Mouse (Mus musculus): ENCODE data around the gene Cftr.

Gene Cftr

GRCm38 (mm10) chr6:18322950-18323349 lies 152.5 kb downstream of the Cftr start:
- no peak for DNase-seq

- no peak for DNase-seq
Measured at GRCm38 (mm10) chr6:18335393-18335792, 164.9 kb downstream of the Cftr start.

DNA sequence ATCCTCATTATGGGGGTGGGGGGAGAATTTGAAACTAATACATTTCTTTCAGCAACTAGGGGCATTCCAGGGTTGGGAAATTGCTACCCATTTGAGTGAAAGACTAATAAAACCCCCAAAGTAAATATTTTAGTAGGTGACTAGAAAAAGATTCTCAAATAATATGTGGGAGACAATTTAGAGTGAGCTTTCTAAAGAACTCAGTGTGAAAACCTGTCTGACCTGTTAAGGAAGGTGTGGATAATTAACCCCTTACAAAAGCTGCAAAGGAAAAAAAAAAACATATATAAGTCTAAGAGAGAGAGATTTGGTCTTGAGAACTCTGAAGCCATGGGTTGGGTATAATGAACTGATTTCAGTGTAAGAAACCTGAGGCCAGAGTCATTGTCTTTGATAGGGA lies 167.8 kb downstream of the Cftr start:
- no peak for DNase-seq

DNA sequence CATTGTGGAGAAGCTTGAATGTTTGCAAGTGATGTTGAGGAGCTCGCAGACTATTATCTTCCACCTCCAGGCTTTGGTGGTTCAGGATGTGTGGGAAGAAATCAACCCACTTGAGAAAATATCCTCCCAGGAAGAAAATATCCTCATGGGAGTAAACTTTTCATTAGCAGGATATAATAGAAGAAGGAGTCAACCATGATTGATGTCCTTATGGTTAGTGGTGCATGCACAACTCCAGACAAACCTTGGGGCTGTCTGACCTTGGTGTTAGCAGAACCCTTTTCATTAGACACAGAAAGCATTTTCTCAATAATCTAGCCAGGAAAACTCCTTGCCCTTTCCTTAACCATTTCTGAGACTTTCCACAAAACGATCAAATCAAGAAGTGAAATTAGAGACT lies 173.8 kb downstream of the Cftr start:
- no peak for DNase-seq

- DNase-seq: no peak
Measured at GRCm38 (mm10) chr6:18349153-18349858, 178.8 kb downstream of the Cftr start.

GRCm38 (mm10) chr6:18360154-18360553 lies 189.7 kb downstream of the Cftr start:
- DNase-seq: no peak

GRCm38 (mm10) chr6:18360955-18361354 lies 190.5 kb downstream of the Cftr start:
- DNase-seq: no peak

GRCm38 (mm10) chr6:18362232-18362631 lies 191.7 kb downstream of the Cftr start:
- no peak for DNase-seq

DNA sequence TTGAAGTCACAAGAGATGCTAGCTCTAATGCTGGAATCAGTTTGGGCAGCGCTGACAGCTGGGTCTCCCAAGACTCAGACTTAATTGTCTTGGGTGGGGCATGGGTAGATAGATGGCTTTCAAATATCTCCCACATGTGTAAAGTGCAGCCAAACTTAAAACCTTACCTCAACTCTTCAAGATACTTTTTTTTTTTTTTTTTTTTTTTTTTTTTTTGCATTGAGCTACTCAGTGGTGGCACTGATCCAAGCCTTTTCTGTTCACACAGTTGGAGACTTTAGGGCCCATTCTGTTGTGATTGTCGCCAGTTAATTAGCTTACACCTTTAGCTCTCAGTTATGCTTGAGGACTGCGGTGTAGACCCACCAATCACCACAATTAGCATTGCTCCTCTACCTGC lies 198.6 kb downstream of the Cftr start:
- DNase-seq: no peak

GRCm38 (mm10) chr6:18369723-18370122 lies 199.2 kb downstream of the Cftr start:
- no peak for DNase-seq

Measured in kidney, postnatal 14 days (tissue).